ENCODE assay signal across 33 mouse cellular contexts in the genomic region with DNA sequence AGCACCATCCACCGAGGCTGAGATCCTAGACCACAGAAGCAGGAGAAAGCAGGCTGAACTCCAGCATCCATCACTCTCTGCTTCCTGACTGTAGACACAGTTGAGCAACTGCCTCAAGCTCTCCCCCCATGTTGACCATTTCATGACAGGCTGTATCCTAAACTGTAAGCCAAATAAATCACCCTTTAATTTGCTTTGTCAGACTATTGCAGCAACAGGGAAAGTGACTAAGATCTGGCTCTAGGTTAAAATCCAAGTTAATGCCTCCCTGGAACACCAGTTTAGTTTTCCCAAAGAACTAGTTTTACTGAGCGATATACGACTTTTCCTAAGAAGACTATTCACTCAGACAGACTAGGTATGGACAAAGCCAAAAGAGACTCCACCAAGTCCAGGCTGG. TPM values are rescaled to one million over a fixed set of nuclear protein-coding genes. Genes with fewer than 3 reads are reported as not detected.
"Had no signal": no experiment of that assay in that cellular context is flagged by ENCODE, and none has a peak within 500 bp of the region (broad histone marks: within the 10 kb centered on the region; RNA-seq: fewer than 3 reads in every experiment).

No protein-coding gene starts in this region.

- DNase-seq: left cerebral cortex, postnatal 4 days; liver; liver, embryonic 13.5 days; liver, postnatal 0 days; lung, adult 18-20 months; lung, adult 2 months; lung, embryonic 14.5 days; lung, postnatal 10 days; lung, postnatal 14 days; lung, postnatal 36 days; lung, postnatal 4 days; midbrain, embryonic 14.5 days had no signal

- H3K27me3 ChIP-seq: limb, embryonic 12.5 days; limb, embryonic 13.5 days; limb, embryonic 15.5 days; lung, embryonic 15.5 days; midbrain, embryonic 12.5 days; midbrain, embryonic 13.5 days; neural tube, embryonic 12.5 days had no signal

- H3K4me2 ChIP-seq: limb, embryonic 12.5 days; limb, embryonic 13.5 days; limb, embryonic 15.5 days; liver, embryonic 12.5 days; liver, embryonic 13.5 days; liver, embryonic 15.5 days; lung, embryonic 14.5 days; lung, embryonic 15.5 days; midbrain, embryonic 12.5 days; midbrain, embryonic 13.5 days; neural tube, embryonic 12.5 days had no signal

- H3K4me3 ChIP-seq: left cerebral cortex, adult 2 months; limb, embryonic 10.5 days; limb, embryonic 12.5 days; limb, embryonic 13.5 days; limb, embryonic 15.5 days; liver, embryonic 12.5 days; liver, embryonic 13.5 days; liver, embryonic 15.5 days; lung, embryonic 15.5 days; megakaryocyte, embryonic 14.5 days; midbrain, embryonic 10.5 days; midbrain, embryonic 12.5 days; midbrain, embryonic 13.5 days; myocyte; neural tube, embryonic 12.5 days had no signal

- H3K9ac ChIP-seq: limb, embryonic 12.5 days; limb, embryonic 13.5 days; limb, embryonic 15.5 days; liver, embryonic 12.5 days; liver, embryonic 13.5 days; liver, embryonic 14.5 days; liver, embryonic 15.5 days; liver, postnatal 0 days; lung, embryonic 14.5 days; lung, embryonic 15.5 days; midbrain, embryonic 12.5 days; midbrain, embryonic 13.5 days; neural tube, embryonic 12.5 days had no signal

- H3K9me3 ChIP-seq: limb, embryonic 10.5 days; limb, embryonic 12.5 days; limb, embryonic 13.5 days; limb, embryonic 15.5 days; liver, embryonic 12.5 days; liver, embryonic 13.5 days; liver, embryonic 15.5 days; lung, embryonic 15.5 days; megakaryocyte, embryonic 14.5 days; midbrain, embryonic 10.5 days; midbrain, embryonic 12.5 days; midbrain, embryonic 13.5 days; neural tube, embryonic 12.5 days had no signal

- H3K4me1 ChIP-seq: limb, embryonic 15.5 days; liver, embryonic 15.5 days; neural tube, embryonic 12.5 days had no signal

- H3K27ac ChIP-seq: left cerebral cortex, adult 2 months; limb, embryonic 10.5 days; limb, embryonic 12.5 days; limb, embryonic 13.5 days; limb, embryonic 15.5 days; liver, embryonic 12.5 days; liver, embryonic 13.5 days; liver, embryonic 14.5 days; liver, embryonic 15.5 days; lung, embryonic 15.5 days; macrophage; midbrain, embryonic 10.5 days; midbrain, embryonic 12.5 days; midbrain, embryonic 13.5 days; neural tube, embryonic 12.5 days had no signal

- ATAC-seq: liver, embryonic 12.5 days; liver, postnatal 0 days; lung, postnatal 0 days; midbrain, embryonic 13.5 days; midbrain, embryonic 16.5 days had no signal

- H3K36me3 ChIP-seq: limb, embryonic 10.5 days; limb, embryonic 12.5 days; limb, embryonic 13.5 days; limb, embryonic 15.5 days; liver, embryonic 12.5 days; liver, embryonic 13.5 days; liver, embryonic 15.5 days; lung, embryonic 15.5 days; midbrain, embryonic 10.5 days; midbrain, embryonic 12.5 days; midbrain, embryonic 13.5 days; neural tube, embryonic 12.5 days had no signal

RNA-seq across cellular contexts. Expression of gene Tmem136, which starts 37.7 kb away (rescaled TPM):
- total RNA-seq: megakaryocyte progenitor cell, adult 5-6 weeks; megakaryocyte, adult 5-6 weeks; monocyte, adult 5-6 weeks had no signal
- polyA plus RNA-seq: macrophage had no signal
